Mouse (Mus musculus) testis, adult 2 months (tissue): ENCODE results near the gene Nop14. TPM values are rescaled to one million over a fixed set of nuclear protein-coding genes. Genes with fewer than 3 reads are reported as not detected.

Experiments
- H3K27ac ChIP-seq: fragments of 200-500 bp; 2 replicates; pipeline ENCODE4 v1.5.1; 2012; ENCODE audit warnings: low read depth, low read length; ENCODE audit not compliant: control insufficient read depth, insufficient read depth
- H3K27me3 ChIP-seq: fragments of 200-500 bp; 2 replicates; pipeline ENCODE4 v1.6.1; 2012; ENCODE audit warnings: mild to moderate bottlenecking, low read length, moderate library complexity; ENCODE audit not compliant: control insufficient read depth, insufficient read depth
- H3K36me3 ChIP-seq: fragments of 200-500 bp; 2 replicates; pipeline ENCODE4 v1.6.1; 2012; ENCODE audit warnings: mild to moderate bottlenecking, low read length; ENCODE audit not compliant: control insufficient read depth, insufficient read depth
- H3K4me1 ChIP-seq: fragments of 200-500 bp; 2 replicates; pipeline ENCODE4 v1.6.1; 2012; ENCODE audit warnings: low read length; ENCODE audit not compliant: control insufficient read depth, insufficient read depth
- H3K4me3 ChIP-seq: fragments of 200-500 bp; 2 replicates; pipeline ENCODE4 v1.5.1; 2012; ENCODE audit warnings: low read depth, mild to moderate bottlenecking, low read length, moderate library complexity, mixed read lengths; ENCODE audit not compliant: control insufficient read depth
- CTCF ChIP-seq: fragments of 200-500 bp; IDR thresholded peaks from 2 replicates; pipeline ENCODE4 v1.5.1; 2012; ENCODE audit warnings: low read depth, mild to moderate bottlenecking, inconsistent platforms, low read length, moderate library complexity; ENCODE audit not compliant: control insufficient read depth, insufficient read depth, insufficient replicate concordance
- POLR2A ChIP-seq: fragments of 200-500 bp; IDR thresholded peaks from 2 replicates; pipeline ENCODE4 v1.6.1; 2012; ENCODE audit warnings: low read depth, mild to moderate bottlenecking, inconsistent platforms, low read length, moderate library complexity; ENCODE audit not compliant: control insufficient read depth
- polyA plus RNA-seq: library from polyadenylated mRNA; depleted of rRNA; stranded (reverse); fragments of >200 nt; gene quantifications from 2 replicates; pipeline ENCODE4 v1.2.3, GENCODE M21; 2012

Gene Nop14
- polyA plus RNA-seq, 1 experiment: 71.3 TPM

DNA sequence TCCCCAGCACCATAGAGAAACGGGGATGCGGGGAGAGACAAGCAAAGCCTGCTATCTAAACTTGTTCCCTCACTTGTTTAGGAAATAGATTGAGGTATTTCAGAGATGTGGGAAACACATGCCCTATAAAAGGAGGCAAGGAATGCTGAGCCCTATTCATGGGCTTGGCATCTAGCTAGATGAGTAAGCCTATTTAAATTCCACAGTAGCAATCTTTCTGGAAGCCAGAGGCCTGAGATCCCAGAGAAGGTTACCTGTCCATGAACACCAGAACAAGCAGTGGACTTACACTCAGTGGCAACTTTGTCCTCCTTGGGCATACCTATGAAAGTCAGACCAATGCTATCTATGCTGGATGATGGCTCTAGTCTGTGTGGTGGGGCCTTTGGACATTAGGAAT lies 3.3 kb upstream of the Nop14 start:
- H3K4me1 ChIP-seq: no peaks in the 10 kb centered on the region; the same call in 1 of the 2 replicates
- H3K4me3 ChIP-seq: no peak overlapping the region; the same call in 1 of the 2 replicates
- no peaks in the 10 kb centered on the region; the same call in 1 of the 2 replicates for H3K36me3 ChIP-seq
- H3K27me3 ChIP-seq: no peaks in the 10 kb centered on the region
- TF ChIP-seq POLR2A: no peak
- no peak for TF ChIP-seq CTCF
- H3K27ac ChIP-seq: no peak overlapping the region

DNA sequence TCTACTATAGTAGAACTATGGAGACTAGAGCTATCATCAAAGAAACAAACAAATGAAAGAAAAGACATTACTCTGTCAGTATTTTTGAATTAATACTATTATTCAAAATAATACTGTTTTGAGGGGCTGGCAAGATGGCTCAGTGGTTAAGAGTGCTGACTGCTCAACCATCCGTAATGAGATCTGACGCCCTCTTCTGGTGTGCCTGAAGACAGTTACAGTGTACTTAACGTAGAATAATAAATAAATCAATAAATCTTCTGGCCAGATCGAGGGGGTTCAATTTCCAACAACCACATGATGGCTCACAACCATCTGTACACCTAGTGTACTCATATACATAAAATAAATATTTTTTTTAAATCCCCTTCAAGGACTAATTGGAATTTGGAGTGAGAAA lies 2.0 kb upstream of the Nop14 start:
- no peak overlapping the region for H3K27ac ChIP-seq
- H3K27me3 ChIP-seq: no peaks in the 10 kb centered on the region
- no peaks in the 10 kb centered on the region; the same call in 1 of the 2 replicates for H3K36me3 ChIP-seq
- TF ChIP-seq POLR2A: no peak
- TF ChIP-seq CTCF: no peak
- H3K4me3 ChIP-seq: peak overlapping the region; percentile 91; the same call in 1 of the 2 replicates
- H3K4me1 ChIP-seq: no peaks in the 10 kb centered on the region; the same call in 1 of the 2 replicates

DNA sequence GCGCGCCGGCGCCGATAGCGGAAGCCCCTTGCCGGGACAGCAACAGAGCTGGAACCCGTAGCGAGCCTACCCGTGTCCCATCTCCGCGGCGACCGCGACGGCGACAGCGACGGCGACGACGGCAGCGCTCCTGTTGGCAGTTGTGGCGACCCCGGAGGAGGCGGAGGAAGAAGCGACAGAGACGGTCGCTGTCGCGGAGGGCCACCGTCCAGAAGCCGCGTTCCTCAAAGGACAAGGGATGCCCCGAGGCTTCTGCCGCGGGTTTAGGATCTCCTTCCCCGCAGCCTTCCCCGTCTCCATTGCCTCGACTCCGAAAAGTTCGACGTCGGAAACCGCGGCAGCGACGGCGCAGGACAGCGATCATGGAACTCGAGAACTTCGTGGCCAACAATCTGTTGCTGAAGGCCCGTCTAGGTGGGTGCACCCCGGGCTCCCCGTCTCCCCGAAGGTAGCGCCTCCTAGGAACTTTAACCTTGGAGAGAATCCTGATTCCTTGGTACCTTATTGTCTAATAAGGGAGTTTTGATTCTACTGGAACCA lies 713 bp upstream of the Nop14 start:
- Histone ChIP-seq H3K36me3 (no peaks in the 10 kb centered on the region; the same call in 1 of the 2 replicates), H3K4me3 (peak overlapping the region; percentile 91), H3K27ac (peak overlapping the region; percentile 91), H3K27me3 (no peaks in the 10 kb centered on the region), H3K4me1 (no peaks in the 10 kb centered on the region; the same call in 1 of the 2 replicates)
- no peak; the same call in 1 of the 2 replicates for TF ChIP-seq POLR2A
- no peak for TF ChIP-seq CTCF

DNA sequence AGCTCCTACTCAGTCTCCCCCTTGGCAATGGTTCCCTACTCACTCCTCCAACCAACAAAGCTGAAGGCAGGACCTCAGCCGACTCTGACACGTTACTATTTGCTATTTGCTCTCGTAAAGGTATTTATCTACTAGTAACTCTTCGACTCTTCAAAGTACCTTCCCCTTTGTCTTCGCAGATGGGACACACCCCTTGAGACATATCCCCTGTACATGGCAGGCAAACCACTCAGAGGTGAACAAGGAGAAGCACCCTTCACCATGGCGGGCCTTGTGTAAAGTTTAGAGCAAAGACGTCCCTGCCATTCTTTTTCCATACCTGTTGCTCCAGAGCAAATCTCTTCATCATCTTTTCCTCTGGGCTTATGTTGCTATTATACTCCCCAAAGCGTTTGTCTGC lies 2.4 kb downstream of the Nop14 start:
- no peak overlapping the region for H3K4me3 ChIP-seq
- H3K4me1 ChIP-seq: no peaks in the 10 kb centered on the region; the same call in 1 of the 2 replicates
- TF ChIP-seq POLR2A (no peak), CTCF (no peak)
- no peak overlapping the region for H3K27ac ChIP-seq
- no peaks in the 10 kb centered on the region for H3K27me3 ChIP-seq
- H3K36me3 ChIP-seq: peaks cover 2% of the 10 kb centered on the region

DNA sequence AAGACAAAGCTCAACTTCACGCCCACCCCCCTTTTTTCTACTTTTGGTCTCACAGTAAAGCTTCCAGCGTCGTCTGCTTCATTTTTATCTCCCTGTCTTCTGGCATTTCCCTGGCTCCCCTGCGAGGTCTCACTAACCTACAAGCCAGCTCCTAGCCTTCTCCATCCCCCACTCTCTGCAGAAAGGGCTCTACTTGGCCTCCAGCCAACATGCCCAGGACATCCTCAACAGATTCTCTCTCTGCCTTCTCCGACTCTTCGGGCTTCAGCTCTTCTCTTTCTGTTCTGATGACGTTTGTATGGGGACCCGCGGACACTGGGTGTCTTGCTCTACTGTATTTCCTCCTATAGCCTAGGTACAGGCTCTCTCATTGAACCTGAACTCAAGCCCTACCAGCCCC lies 5.1 kb downstream of the Nop14 start:
- Histone ChIP-seq H3K36me3 (peaks cover 8% of the 10 kb centered on the region), H3K4me1 (no peaks in the 10 kb centered on the region; the same call in 1 of the 2 replicates), H3K27me3 (no peaks in the 10 kb centered on the region), H3K27ac (no peak overlapping the region), H3K4me3 (no peak overlapping the region)
- TF ChIP-seq CTCF (no peak), POLR2A (no peak)

DNA sequence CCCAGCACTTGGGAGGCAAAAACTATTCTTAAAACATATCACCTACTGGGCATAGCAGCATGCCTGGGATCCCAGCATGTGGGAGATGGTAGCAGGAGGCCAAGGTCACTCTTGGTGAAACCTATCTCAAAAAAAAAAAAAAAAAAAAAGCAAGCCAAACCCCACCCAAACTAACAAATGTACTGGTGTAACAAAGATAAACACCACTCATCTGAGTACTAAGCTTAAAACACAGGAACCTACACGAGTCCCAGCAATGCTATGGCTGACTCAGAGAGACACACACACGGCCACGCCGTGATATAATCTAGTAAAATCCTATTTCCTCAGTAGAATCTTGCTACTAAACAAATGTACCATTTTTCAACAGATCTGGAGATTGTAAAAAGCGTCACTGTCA lies 7.0 kb downstream of the Nop14 start:
- no peak overlapping the region for H3K27ac ChIP-seq
- H3K4me3 ChIP-seq: no peak overlapping the region
- TF ChIP-seq CTCF (no peak), POLR2A (no peak)
- peaks cover 8% of the 10 kb centered on the region for H3K36me3 ChIP-seq
- no peaks in the 10 kb centered on the region for H3K4me1 ChIP-seq
- no peaks in the 10 kb centered on the region for H3K27me3 ChIP-seq

DNA sequence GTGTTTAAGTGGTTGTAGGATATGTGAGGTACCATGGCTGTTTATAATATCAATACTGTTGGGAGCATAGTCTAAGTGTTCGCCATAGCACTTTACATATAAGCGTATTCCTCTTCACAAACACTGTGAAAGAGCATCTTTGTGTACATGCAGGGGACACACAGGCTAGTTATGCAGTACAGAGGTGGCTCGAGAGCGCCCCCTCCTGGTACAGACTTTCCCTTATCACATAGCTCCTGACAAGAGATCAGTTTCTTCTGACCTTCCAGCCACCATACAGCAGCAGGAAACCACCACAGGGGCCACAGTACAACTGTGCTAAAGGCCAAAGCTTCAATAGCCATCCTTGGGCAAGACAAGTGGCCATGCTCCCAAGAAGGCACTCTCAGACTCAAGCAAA lies 12.4 kb downstream of the Nop14 start:
- H3K36me3 ChIP-seq: peaks cover 9% of the 10 kb centered on the region
- TF ChIP-seq CTCF (peak; percentile 47; the same call in 1 of the 2 replicates), POLR2A (no peak)
- H3K4me1 ChIP-seq: no peaks in the 10 kb centered on the region
- H3K27me3 ChIP-seq: no peaks in the 10 kb centered on the region
- H3K27ac ChIP-seq: no peak overlapping the region
- no peak overlapping the region for H3K4me3 ChIP-seq
